Mouse (Mus musculus) embryonic facial prominence, embryonic 11.5 days (tissue): Measurements from ENCODE around the gene Hcn1. TPM values are rescaled to one million over a fixed set of nuclear protein-coding genes. Genes with fewer than 3 reads are reported as not detected.

ENCODE experiments used
- ATAC-seq: fragments of 200-750 bp; cut with Nextera tagmentation; replicated peaks from 2 replicates; pipeline ENCODE4 v1.8.0; 2017; ENCODE audit warnings: low read depth; ENCODE audit not compliant: insufficient number of reproducible peaks, low FRiP score, low TSS enrichment
- DNase-seq: peaks from one replicate; pipeline ENCODE4 v3.0.0-alpha.2; 2015; ENCODE audit warnings: low spot score
- H3K27ac ChIP-seq: fragments of 300-500 bp; sonication (generic); replicated peaks from 2 replicates; pipeline ENCODE4 v1.5.1; 2014; ENCODE audit warnings: mild to moderate bottlenecking, low read depth, low read length, control low read depth
- H3K27me3 ChIP-seq: fragments of 300-500 bp; sonication (generic); 2 replicates; pipeline ENCODE4 v1.6.1; 2014; ENCODE audit warnings: mild to moderate bottlenecking, low read length, moderate library complexity, mixed read lengths; ENCODE audit not compliant: control insufficient read depth, insufficient read depth
- H3K36me3 ChIP-seq: fragments of 300-500 bp; sonication (generic); replicated peaks from 2 replicates; pipeline ENCODE4 v1.6.1; 2014; ENCODE audit warnings: low read depth, mild to moderate bottlenecking, low read length, moderate library complexity, mixed read lengths; ENCODE audit not compliant: control insufficient read depth, insufficient read depth
- H3K4me1 ChIP-seq: fragments of 300-500 bp; sonication (generic); 2 replicates; pipeline ENCODE4 v1.6.1; 2014; ENCODE audit warnings: low read length, mixed read lengths; ENCODE audit not compliant: control insufficient read depth, insufficient read depth
- H3K4me2 ChIP-seq: fragments of 300-500 bp; sonication (generic); 2 replicates; pipeline ENCODE4 v1.6.1; 2014; ENCODE audit warnings: low read depth, mild to moderate bottlenecking, control low read depth, low read length, moderate library complexity
- H3K4me3 ChIP-seq: fragments of 300-500 bp; sonication (generic); 2 replicates; pipeline ENCODE4 v1.5.1; 2014; ENCODE audit warnings: low read depth, low read length, control low read depth
- H3K9ac ChIP-seq: fragments of 300-500 bp; sonication (generic); replicated peaks from 2 replicates; pipeline ENCODE4 v1.6.1; 2014; ENCODE audit warnings: mild to moderate bottlenecking, control low read depth, low read length
- H3K9me3 ChIP-seq: fragments of 300-500 bp; sonication (generic); replicated peaks from 2 replicates; pipeline ENCODE4 v1.6.1; 2016; ENCODE audit warnings: mild to moderate bottlenecking, low read length, inconsistent platforms, mixed read lengths; ENCODE audit not compliant: control insufficient read depth
- WGBS: fragments of 180-500 bp; shearing (Covaris S2); extraction: QIAGEN DNeasy Blood & Tissue Kit; methylation state at CpG from one replicate; pipeline ENCODE4 v1.1.7; 2014; 5-methylcytosine and 5-hydroxymethylcytosine counted together
- polyA plus RNA-seq: library from polyadenylated mRNA; unstranded; fragments of >200 nt; fragmentation: Nextera tagmentation; extraction: Ambion mirVana; gene quantifications from 2 replicates; pipeline ENCODE4 v1.2.1, GENCODE M21; 2014

Hcn1 gene
- polyA plus RNA-seq, 1 experiment from 2014 or later = 0.06 TPM

- H3K27ac ChIP-seq = no peak overlapping the region
- H3K27me3 ChIP-seq = no peaks in the 10 kb centered on the region
- no peak for ATAC-seq
- 72% methylated on average over 3 of the region's 3 CpGs for WGBS
- H3K4me2 ChIP-seq = no peak overlapping the region
- DNase-seq = peak; percentile 11
- H3K4me3 ChIP-seq = no peak overlapping the region
- no peaks in the 10 kb centered on the region for H3K36me3 ChIP-seq
- no peak overlapping the region for H3K9ac ChIP-seq
- no peaks in the 10 kb centered on the region for H3K9me3 ChIP-seq
- no peaks in the 10 kb centered on the region for H3K4me1 ChIP-seq
These were observed 60.5 kb downstream of the Hcn1 start for GRCm38 (mm10) chr13:117662661-117663060.

- no peak for DNase-seq
- H3K4me2 ChIP-seq = no peak overlapping the region
- no peak overlapping the region for H3K27ac ChIP-seq
- 54% methylated on average over 2 of the region's 2 CpGs for WGBS
- no peaks in the 10 kb centered on the region for H3K27me3 ChIP-seq
- H3K9me3 ChIP-seq = no peaks in the 10 kb centered on the region
- H3K4me1 ChIP-seq = no peaks in the 10 kb centered on the region
- ATAC-seq = no peak
- no peak overlapping the region for H3K4me3 ChIP-seq
- H3K36me3 ChIP-seq = no peaks in the 10 kb centered on the region
- no peak overlapping the region for H3K9ac ChIP-seq
These were observed 67.2 kb downstream of the Hcn1 start for GRCm38 (mm10) chr13:117669303-117669702.

- Histone ChIP-seq H3K27ac (no peak overlapping the region), H3K4me1 (no peaks in the 10 kb centered on the region), H3K9me3 (no peaks in the 10 kb centered on the region), H3K4me2 (no peak overlapping the region), H3K36me3 (no peaks in the 10 kb centered on the region), H3K27me3 (no peaks in the 10 kb centered on the region), H3K9ac (no peak overlapping the region), H3K4me3 (no peak overlapping the region)
- DNase-seq (no peak), ATAC-seq (no peak)
- WGBS = 100% methylated on average over 1 of the region's 1 CpGs
These were observed 69.7 kb downstream of the Hcn1 start for GRCm38 (mm10) chr13:117671851-117672250.

GRCm38 (mm10) chr13:117676418-117676817 lies 74.3 kb downstream of the Hcn1 start:
- 75% methylated on average over 5 of the region's 5 CpGs for WGBS
- no peak overlapping the region for H3K9ac ChIP-seq
- no peaks in the 10 kb centered on the region for H3K36me3 ChIP-seq
- ATAC-seq = no peak
- no peak overlapping the region for H3K4me2 ChIP-seq
- no peak overlapping the region for H3K27ac ChIP-seq
- no peaks in the 10 kb centered on the region for H3K9me3 ChIP-seq
- no peak for DNase-seq
- H3K4me3 ChIP-seq = no peak overlapping the region
- H3K27me3 ChIP-seq = no peaks in the 10 kb centered on the region
- no peaks in the 10 kb centered on the region for H3K4me1 ChIP-seq

- Histone ChIP-seq H3K9ac (no peak overlapping the region), H3K4me3 (no peak overlapping the region), H3K36me3 (no peaks in the 10 kb centered on the region), H3K27me3 (no peaks in the 10 kb centered on the region), H3K27ac (no peak overlapping the region), H3K4me2 (no peak overlapping the region), H3K9me3 (no peaks in the 10 kb centered on the region), H3K4me1 (no peaks in the 10 kb centered on the region)
- 88% methylated on average over 7 of the region's 7 CpGs for WGBS
- DNase-seq (no peak), ATAC-seq (no peak)
These were observed 85.5 kb downstream of the Hcn1 start for GRCm38 (mm10) chr13:117687670-117688069.

- Histone ChIP-seq H3K27ac (no peak overlapping the region), H3K27me3 (no peaks in the 10 kb centered on the region), H3K36me3 (no peaks in the 10 kb centered on the region), H3K4me3 (no peak overlapping the region), H3K4me1 (no peaks in the 10 kb centered on the region), H3K4me2 (no peak overlapping the region), H3K9ac (no peak overlapping the region), H3K9me3 (no peaks in the 10 kb centered on the region)
- 86% methylated on average over 1 of the region's 1 CpGs for WGBS
- ATAC-seq (no peak), DNase-seq (no peak)
These were observed 92.7 kb downstream of the Hcn1 start for GRCm38 (mm10) chr13:117694729-117695332.

- H3K9ac ChIP-seq = no peak overlapping the region
- H3K4me2 ChIP-seq = no peak overlapping the region
- H3K4me1 ChIP-seq = no peaks in the 10 kb centered on the region
- H3K27ac ChIP-seq = no peak overlapping the region
- no peaks in the 10 kb centered on the region for H3K27me3 ChIP-seq
- DNase-seq = no peak
- no peak for ATAC-seq
- H3K36me3 ChIP-seq = no peaks in the 10 kb centered on the region
- H3K9me3 ChIP-seq = no peaks in the 10 kb centered on the region
- no peak overlapping the region for H3K4me3 ChIP-seq
These were observed 103.5 kb downstream of the Hcn1 start for GRCm38 (mm10) chr13:117705573-117705972.

- WGBS = 66% methylated on average over 3 of the region's 3 CpGs
- H3K4me1 ChIP-seq = no peaks in the 10 kb centered on the region
- DNase-seq (peak; percentile 32), ATAC-seq (0 out of 2 replicates have a peak, but pooled peaks have one; percentile 14)
- no peak overlapping the region for H3K9ac ChIP-seq
- H3K36me3 ChIP-seq = no peaks in the 10 kb centered on the region
- H3K4me2 ChIP-seq = no peak overlapping the region
- no peak overlapping the region for H3K27ac ChIP-seq
- no peaks in the 10 kb centered on the region for H3K9me3 ChIP-seq
- no peaks in the 10 kb centered on the region for H3K27me3 ChIP-seq
- no peak overlapping the region for H3K4me3 ChIP-seq
These were observed 103.9 kb downstream of the Hcn1 start for GRCm38 (mm10) chr13:117705997-117706396.
